Mouse (Mus musculus) brown adipose tissue, adult 24 weeks (tissue): ENCODE data around the gene Gdf11. TPM values are rescaled to one million over a fixed set of nuclear protein-coding genes. Genes with fewer than 3 reads are reported as not detected.
A peak's percentile ranks its signal among the peaks of the same experiment; 100 is the strongest.

Experiments used
- H3K27ac ChIP-seq: fragments of 200-500 bp; replicated peaks from 2 replicates; pipeline ENCODE4 v1.5.1; 2012; ENCODE audit warnings: low read depth, mild to moderate bottlenecking, low read length
- H3K4me1 ChIP-seq: fragments of 200-500 bp; 2 replicates; pipeline ENCODE4 v1.6.1; 2012; ENCODE audit warnings: low read length, mixed read lengths; ENCODE audit not compliant: control insufficient read depth, insufficient read depth, insufficient read length
- H3K4me3 ChIP-seq: fragments of 200-500 bp; 2 replicates; pipeline ENCODE4 v1.5.1; 2012; ENCODE audit warnings: low read depth, mild to moderate bottlenecking, low read length, moderate library complexity; ENCODE audit not compliant: insufficient read depth
- polyA plus RNA-seq: library from polyadenylated mRNA; stranded (reverse); fragments of >200 nt; gene quantifications from 2 replicates; pipeline ENCODE4 v1.2.4, GENCODE M21; 2012; ENCODE audit not compliant: missing spikeins, insufficient read depth, insufficient read length

Gene Gdf11
- polyA plus RNA-seq, 1 experiment: 1.3 TPM

GRCm38 (mm10) chr10:128923013-128923691 lies 31.6 kb upstream of the Gdf11 start:
- Histone ChIP-seq H3K27ac (peak overlapping the region; percentile 92), H3K4me3 (peak overlapping the region; percentile 74), H3K4me1 (peaks cover 11% of the 10 kb centered on the region; the same call in 1 of the 2 replicates)

GRCm38 (mm10) chr10:128922822-128923012 lies 31.2 kb upstream of the Gdf11 start, which contains the start of gene Rdh5:
Gene Rdh5, minus strand, starts transcription at chr10:128922888.
- peak within 1 kb of the TSS; percentile 92 for H3K27ac ChIP-seq

GRCm38 (mm10) chr10:128921883-128922821 lies 30.6 kb upstream of the Gdf11 start:
- Histone ChIP-seq H3K4me3 (peak overlapping the region; percentile 74), H3K27ac (peak overlapping the region; percentile 45), H3K4me1 (peaks cover 11% of the 10 kb centered on the region; the same call in 1 of the 2 replicates)

More at GRCm38 (mm10) chr10:128922822-128923012, 31.2 kb upstream of the Gdf11 start, which contains the start of gene Rdh5:
- Histone ChIP-seq H3K4me1 (peaks cover 11% of the 10 kb centered on the region; the same call in 1 of the 2 replicates), H3K4me3 (peak within 1 kb of the TSS; percentile 74)

DNA sequence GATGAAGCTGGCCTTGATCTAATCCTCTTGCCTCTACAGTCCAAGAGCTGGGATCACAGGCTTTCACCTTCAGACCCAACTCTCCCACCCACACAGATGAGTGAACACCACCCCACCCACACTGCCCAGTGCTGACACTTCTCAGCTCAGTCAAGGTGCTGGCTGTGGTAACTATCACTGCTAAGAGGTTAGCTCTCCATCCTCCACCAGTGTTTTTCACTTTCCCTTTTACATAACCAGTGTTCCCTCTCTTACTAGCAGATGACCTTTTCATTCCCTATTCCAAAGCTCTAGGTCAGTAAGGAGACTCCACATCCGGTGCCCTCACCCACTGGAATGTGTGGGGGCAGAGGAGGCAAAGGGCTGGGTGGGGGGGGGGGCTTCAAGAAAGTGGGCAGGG lies 29.7 kb upstream of the Gdf11 start:
- peak overlapping the region; percentile 47 for H3K27ac ChIP-seq
- H3K4me1 ChIP-seq: peaks cover 11% of the 10 kb centered on the region; the same call in 1 of the 2 replicates
- no peak overlapping the region for H3K4me3 ChIP-seq

GRCm38 (mm10) chr10:128920736-128921161 lies 29.2 kb upstream of the Gdf11 start:
- Histone ChIP-seq H3K27ac (peak overlapping the region; percentile 47), H3K4me3 (no peak overlapping the region), H3K4me1 (peaks cover 11% of the 10 kb centered on the region; the same call in 1 of the 2 replicates)

DNA sequence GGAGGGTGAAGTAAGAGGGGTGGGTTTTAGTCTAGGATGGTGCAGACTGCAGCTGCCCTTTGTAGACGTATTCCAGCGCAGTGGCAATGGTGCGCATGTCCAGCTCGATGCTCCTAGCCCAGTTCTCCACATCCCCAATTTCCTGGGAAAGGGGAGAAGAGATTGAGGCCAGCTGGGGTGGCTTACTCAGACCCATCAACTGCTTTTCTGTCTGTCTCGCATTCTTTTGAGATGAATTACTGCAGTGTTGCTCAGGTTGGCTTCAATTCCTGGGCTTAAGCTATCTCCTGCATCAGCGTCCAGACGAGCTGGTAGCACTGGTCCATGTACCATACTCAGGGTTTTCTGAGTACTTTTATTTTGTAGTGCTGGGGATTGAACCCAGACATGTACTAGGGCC lies 28.4 kb upstream of the Gdf11 start:
- H3K4me1 ChIP-seq: peaks cover 11% of the 10 kb centered on the region; the same call in 1 of the 2 replicates
- peak overlapping the region; percentile 30 for H3K27ac ChIP-seq
- H3K4me3 ChIP-seq: no peak overlapping the region

DNA sequence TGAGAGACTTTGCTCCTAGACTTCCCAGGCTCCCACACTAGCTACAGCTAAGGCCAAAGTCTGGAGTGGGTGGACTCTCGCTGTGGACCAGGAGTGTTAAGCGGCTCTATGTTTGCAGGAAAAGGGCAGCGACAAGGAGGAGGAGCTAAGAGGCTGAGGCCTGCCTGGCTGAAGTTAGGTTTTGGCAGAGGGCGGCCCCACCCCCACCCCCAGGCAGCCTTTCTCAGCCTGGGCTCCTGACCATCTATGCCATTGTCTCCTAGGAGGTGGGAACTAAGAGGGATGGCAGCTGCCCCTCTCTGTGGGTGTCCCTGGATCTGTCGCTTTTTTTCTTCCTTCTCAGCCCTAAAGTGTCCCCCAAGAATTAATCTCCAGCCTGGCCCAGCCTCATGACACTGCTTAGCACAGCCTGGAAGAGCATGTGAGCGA lies 27.7 kb upstream of the Gdf11 start:
- Histone ChIP-seq H3K27ac (peak overlapping the region; percentile 30), H3K4me1 (peaks cover 9% of the 10 kb centered on the region; the same call in 1 of the 2 replicates), H3K4me3 (no peak overlapping the region)

DNA sequence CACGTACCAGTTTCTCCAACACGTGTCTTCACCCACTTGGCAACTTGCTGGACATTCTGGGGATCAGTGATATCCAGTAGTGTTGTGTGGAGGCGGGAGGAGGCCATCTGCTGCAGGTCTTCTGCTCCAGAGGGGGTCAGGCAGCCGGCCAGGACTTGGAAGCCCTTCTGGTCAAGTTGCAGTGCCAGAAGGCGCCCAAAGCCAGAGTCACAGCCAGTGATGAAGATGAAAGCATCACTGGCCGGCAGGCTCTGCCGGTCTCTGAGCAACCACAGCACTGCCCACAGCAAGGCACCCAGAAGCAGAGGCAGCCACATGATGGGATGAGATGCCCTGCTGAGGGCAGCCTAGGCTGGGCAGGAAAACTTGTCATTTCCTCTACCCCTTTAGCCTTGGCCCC lies 26.7 kb upstream of the Gdf11 start:
- H3K4me3 ChIP-seq: no peak overlapping the region
- H3K27ac ChIP-seq: no peak overlapping the region
- H3K4me1 ChIP-seq: peaks cover 10% of the 10 kb centered on the region

GRCm38 (mm10) chr10:128917400-128917799 lies 25.9 kb upstream of the Gdf11 start:
- Histone ChIP-seq H3K4me3 (no peak overlapping the region), H3K27ac (no peak overlapping the region), H3K4me1 (peaks cover 10% of the 10 kb centered on the region)

- H3K4me3 ChIP-seq: no peak overlapping the region
- H3K4me1 ChIP-seq: peaks cover 4% of the 10 kb centered on the region
- H3K27ac ChIP-seq: no peak overlapping the region
Measured at GRCm38 (mm10) chr10:128916665-128917064, 25.1 kb upstream of the Gdf11 start.

DNA sequence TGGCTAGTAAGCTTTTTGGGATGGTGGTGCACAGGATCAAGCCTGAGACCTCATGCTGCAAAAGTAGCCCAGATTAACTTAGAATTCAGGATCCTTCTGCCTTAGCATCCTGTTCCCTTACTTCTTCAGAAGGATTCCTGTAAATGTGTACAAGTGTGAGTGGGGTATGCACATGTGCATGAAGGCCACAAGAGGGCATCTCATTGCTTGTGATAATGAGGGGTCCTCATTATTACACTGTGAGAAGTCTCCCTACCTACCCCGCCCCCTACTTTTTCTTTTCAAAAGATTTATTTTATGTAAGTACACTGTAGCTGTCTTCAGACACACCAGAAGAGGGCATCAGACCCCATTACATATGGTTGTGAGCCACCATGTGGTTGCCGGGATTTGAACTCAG lies 24.0 kb upstream of the Gdf11 start:
- no peak overlapping the region for H3K4me3 ChIP-seq
- no peak overlapping the region for H3K27ac ChIP-seq
- H3K4me1 ChIP-seq: peaks cover 2% of the 10 kb centered on the region; the same call in 1 of the 2 replicates

DNA sequence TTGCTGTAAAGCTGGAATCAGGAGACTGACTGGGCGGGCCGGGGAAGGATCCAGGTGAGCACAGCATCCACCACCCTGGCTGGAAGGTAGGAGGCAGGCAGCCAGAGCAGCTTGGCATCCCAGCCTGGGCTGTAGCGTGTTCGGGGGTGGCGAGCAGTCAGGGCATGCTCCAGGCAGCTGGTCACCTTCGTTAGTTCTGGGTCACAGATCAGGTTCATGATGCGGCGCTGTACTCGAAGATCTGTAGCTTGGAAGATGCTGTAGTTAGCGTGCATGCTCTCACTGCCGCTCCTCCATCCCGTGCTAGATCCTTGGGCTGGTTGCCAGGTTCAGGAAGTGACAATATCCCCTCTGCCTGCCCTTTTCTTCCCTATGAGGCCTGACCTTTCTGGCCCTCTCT lies 22.2 kb upstream of the Gdf11 start:
- Histone ChIP-seq H3K27ac (no peak overlapping the region), H3K4me1 (peaks cover 2% of the 10 kb centered on the region; the same call in 1 of the 2 replicates)

GRCm38 (mm10) chr10:128913219-128913618 lies 21.7 kb upstream of the Gdf11 start:
- Histone ChIP-seq H3K4me1 (peaks cover 2% of the 10 kb centered on the region; the same call in 1 of the 2 replicates), H3K27ac (0 out of 2 replicates have a peak overlapping the region, but pooled peaks have one; percentile 2), H3K4me3 (no peak overlapping the region)

More for the DNA sequence above, 22.2 kb upstream of the Gdf11 start:
- no peak overlapping the region for H3K4me3 ChIP-seq

DNA sequence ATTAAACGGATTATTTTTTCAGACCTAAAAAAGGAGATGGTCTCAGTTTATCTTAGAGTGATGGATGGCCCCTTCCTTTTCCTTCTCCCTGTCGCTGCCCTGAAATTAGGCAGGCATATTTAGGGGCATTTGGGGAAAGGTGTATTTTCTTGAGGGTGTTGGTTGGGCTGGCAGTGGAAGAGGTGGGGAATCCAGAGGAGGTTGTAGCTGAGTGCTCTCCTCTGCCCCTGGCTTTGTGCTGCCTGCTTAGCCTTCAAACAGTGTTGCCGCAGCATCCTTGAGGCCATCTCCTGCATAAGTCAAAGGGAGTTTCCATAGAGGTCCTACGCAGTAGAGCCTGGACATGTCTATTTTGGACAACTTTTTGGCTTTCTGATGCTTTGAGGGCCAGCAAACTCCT lies 21.3 kb upstream of the Gdf11 start:
- Histone ChIP-seq H3K4me1 (peaks cover 2% of the 10 kb centered on the region; the same call in 1 of the 2 replicates), H3K27ac (0 out of 2 replicates have a peak overlapping the region, but pooled peaks have one; percentile 2), H3K4me3 (no peak overlapping the region)

DNA sequence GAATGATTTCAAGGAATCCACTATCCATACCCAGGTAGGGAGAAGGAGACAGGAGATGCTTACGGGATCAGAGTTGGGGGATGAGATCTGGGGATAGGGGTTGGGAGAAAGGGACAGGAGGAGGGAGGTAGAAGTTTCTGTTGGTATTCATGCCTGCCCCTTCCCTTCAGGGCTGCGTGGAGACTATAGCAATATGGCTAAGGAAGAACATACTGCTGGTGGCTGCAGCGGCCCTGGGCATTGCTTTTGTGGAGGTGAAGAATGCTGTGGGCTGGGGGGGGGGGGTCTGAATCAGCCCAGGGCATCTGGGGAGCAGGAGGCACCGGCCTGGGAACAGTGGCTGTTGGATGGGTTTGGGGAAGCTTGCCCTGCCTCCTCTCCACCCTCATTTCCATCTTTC lies 20.8 kb upstream of the Gdf11 start:
- no peak overlapping the region for H3K4me3 ChIP-seq
- H3K27ac ChIP-seq: no peak overlapping the region
- peaks cover 2% of the 10 kb centered on the region; the same call in 1 of the 2 replicates for H3K4me1 ChIP-seq
